Mouse (Mus musculus) liver, embryonic 11.5 days (tissue): ENCODE results near the gene Galnt18. TPM values are rescaled to one million over a fixed set of nuclear protein-coding genes. Genes with fewer than 3 reads are reported as not detected.

Experiments used
- ATAC-seq: fragments of 200-750 bp; cut with Nextera tagmentation; replicated peaks from 2 replicates; pipeline ENCODE4 v1.8.0; 2017; ENCODE audit warnings: moderate number of reproducible peaks, mild to moderate bottlenecking, moderate TSS enrichment, moderate library complexity; ENCODE audit not compliant: low FRiP score
- DNase-seq: peaks from one replicate; pipeline ENCODE4 v3.0.0-alpha.2; 2017; ENCODE audit warnings: low spot score
- H3K27ac ChIP-seq: fragments of 300-500 bp; sonication (generic); 2 replicates; pipeline ENCODE4 v1.5.1; 2014; ENCODE audit warnings: mild to moderate bottlenecking, low read depth, low read length, control low read depth
- H3K27me3 ChIP-seq: fragments of 300-500 bp; sonication (generic); replicated peaks from 2 replicates; pipeline ENCODE4 v1.6.1; 2014; ENCODE audit warnings: low read length, mixed read lengths; ENCODE audit not compliant: control insufficient read depth, insufficient read depth
- H3K36me3 ChIP-seq: fragments of 300-500 bp; sonication (generic); 2 replicates; pipeline ENCODE4 v1.6.1; 2014; ENCODE audit warnings: mild to moderate bottlenecking, low read length, moderate library complexity, mixed read lengths; ENCODE audit not compliant: control insufficient read depth, insufficient read depth
- H3K4me1 ChIP-seq: fragments of 300-500 bp; sonication (generic); replicated peaks from 2 replicates; pipeline ENCODE4 v1.6.1; 2014; ENCODE audit warnings: low read length, mixed read lengths; ENCODE audit not compliant: control insufficient read depth, insufficient read depth
- H3K4me2 ChIP-seq: fragments of 300-500 bp; sonication (generic); 2 replicates; pipeline ENCODE4 v1.6.1; 2014; ENCODE audit warnings: mild to moderate bottlenecking, control low read depth, moderate library complexity
- H3K4me3 ChIP-seq: fragments of 300-500 bp; sonication (generic); 2 replicates; pipeline ENCODE4 v1.5.1; 2014; ENCODE audit warnings: low read depth, low read length, control low read depth
- H3K9ac ChIP-seq: fragments of 300-500 bp; sonication (generic); 2 replicates; pipeline ENCODE4 v1.6.1; 2014; ENCODE audit warnings: low read depth, low read length, control low read depth
- H3K9me3 ChIP-seq: fragments of 300-500 bp; sonication (generic); 2 replicates; pipeline ENCODE4 v1.6.1; 2016; ENCODE audit warnings: low read length, inconsistent platforms, mixed read lengths; ENCODE audit not compliant: control insufficient read depth
- WGBS: fragments of 180-500 bp; shearing (Covaris S2); extraction: QIAGEN DNeasy Blood & Tissue Kit; methylation state at CpG from one replicate; pipeline ENCODE4 v1.1.7; 2014; 5-methylcytosine and 5-hydroxymethylcytosine counted together
- polyA plus RNA-seq: library from polyadenylated mRNA; unstranded; fragments of >200 nt; fragmentation: Nextera tagmentation; extraction: Ambion mirVana; gene quantifications from 2 replicates; pipeline ENCODE4 v1.2.1, GENCODE M21; 2014

Gene Galnt18
- polyA plus RNA-seq, 1 experiment from 2014 or later: 3.1 TPM

- no peaks in the 10 kb centered on the region for H3K27me3 ChIP-seq
- no peak overlapping the region for H3K4me3 ChIP-seq
- H3K36me3 ChIP-seq: no peaks in the 10 kb centered on the region
- no peaks in the 10 kb centered on the region; the same call in 1 of the 2 replicates for H3K4me1 ChIP-seq
- DNase-seq (no peak), ATAC-seq (no peak)
- H3K27ac ChIP-seq: no peak overlapping the region
- 65% methylated on average over 3 of the region's 3 CpGs for WGBS
- H3K4me2 ChIP-seq: no peak overlapping the region
- H3K9me3 ChIP-seq: no peaks in the 10 kb centered on the region
- H3K9ac ChIP-seq: no peak overlapping the region
Measured at GRCm38 (mm10) chr7:111713828-111714600, 65.8 kb downstream of the Galnt18 start.

GRCm38 (mm10) chr7:111712797-111713196 is 67.0 kb downstream of the Galnt18 start:
- Histone ChIP-seq H3K4me3 (no peak overlapping the region), H3K36me3 (no peaks in the 10 kb centered on the region), H3K27me3 (no peaks in the 10 kb centered on the region), H3K9ac (no peak overlapping the region), H3K9me3 (no peaks in the 10 kb centered on the region), H3K4me2 (no peak overlapping the region), H3K4me1 (no peaks in the 10 kb centered on the region; the same call in 1 of the 2 replicates), H3K27ac (no peak overlapping the region)
- ATAC-seq (no peak), DNase-seq (no peak)
- WGBS: 65% methylated on average over 4 of the region's 4 CpGs

DNA sequence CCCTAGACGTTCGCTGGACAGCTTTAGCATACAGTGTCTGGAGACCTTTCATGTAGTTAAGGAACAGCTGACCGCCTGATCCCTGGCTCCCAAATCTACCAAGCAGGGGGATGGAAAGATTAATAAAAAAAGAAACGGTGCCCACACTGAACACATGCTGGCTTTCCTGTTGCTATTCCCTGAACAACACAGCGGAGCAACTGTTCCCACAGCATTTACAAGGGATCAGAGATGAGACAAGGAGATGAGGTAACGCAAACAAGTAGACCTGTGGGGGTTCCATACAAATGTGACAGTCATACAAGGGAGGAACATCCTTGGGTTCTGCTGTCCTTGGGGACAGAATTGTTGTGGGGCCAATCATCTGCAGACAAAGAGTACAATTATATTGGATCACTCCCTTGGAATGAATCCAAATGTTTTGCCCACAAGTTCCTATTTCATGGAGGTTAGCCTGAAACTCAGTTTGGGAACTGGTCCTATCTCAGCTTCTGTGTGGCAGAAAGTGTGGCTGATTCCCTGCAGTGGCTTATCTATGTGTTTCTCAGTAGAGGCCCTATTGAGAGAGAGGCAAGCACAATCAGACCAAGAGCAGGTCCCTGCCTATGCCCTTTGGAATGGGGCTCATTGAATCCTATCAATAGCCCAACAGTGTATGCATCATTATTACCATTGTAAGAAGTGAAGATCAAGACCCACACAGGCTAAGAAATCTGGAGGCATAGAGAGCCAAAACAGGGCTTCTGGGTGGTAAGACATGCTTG is 68.5 kb downstream of the Galnt18 start:
- no peak overlapping the region for H3K4me2 ChIP-seq
- no peak overlapping the region for H3K27ac ChIP-seq
- H3K9me3 ChIP-seq: no peaks in the 10 kb centered on the region
- no peaks in the 10 kb centered on the region for H3K27me3 ChIP-seq
- no peak overlapping the region for H3K9ac ChIP-seq
- no peaks in the 10 kb centered on the region for H3K36me3 ChIP-seq
- no peak for DNase-seq
- 86% methylated on average over 6 of the region's 6 CpGs for WGBS
- ATAC-seq: no peak
- no peak overlapping the region for H3K4me3 ChIP-seq
- no peaks in the 10 kb centered on the region; the same call in 1 of the 2 replicates for H3K4me1 ChIP-seq

DNA sequence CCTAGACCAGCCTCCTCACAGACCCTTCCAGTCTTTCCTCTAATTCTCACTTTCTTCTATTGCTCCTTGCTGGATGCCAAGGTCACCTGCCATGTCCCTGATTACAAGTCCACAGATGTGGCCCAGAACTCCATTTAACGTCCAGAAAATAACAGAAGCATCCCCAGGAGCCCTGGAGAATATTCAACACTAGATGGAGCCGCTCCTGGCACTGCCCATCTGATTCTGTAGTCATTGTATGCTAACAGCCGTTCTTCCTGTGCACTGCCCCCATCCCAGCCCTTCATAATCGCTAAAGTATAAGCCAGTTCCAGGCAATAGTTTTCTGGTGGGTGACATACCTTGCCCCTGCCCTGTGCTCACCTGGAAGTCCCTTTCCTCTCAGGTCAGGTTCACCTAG is 69.5 kb downstream of the Galnt18 start:
- Histone ChIP-seq H3K4me1 (no peaks in the 10 kb centered on the region; the same call in 1 of the 2 replicates), H3K9me3 (no peaks in the 10 kb centered on the region), H3K9ac (no peak overlapping the region), H3K27me3 (no peaks in the 10 kb centered on the region), H3K4me3 (no peak overlapping the region), H3K4me2 (no peak overlapping the region), H3K27ac (no peak overlapping the region), H3K36me3 (no peaks in the 10 kb centered on the region)
- ATAC-seq: no peak
- WGBS: 39% methylated on average over 4 of the region's 4 CpGs
- DNase-seq: no peak

GRCm38 (mm10) chr7:111708563-111708962 is 71.2 kb downstream of the Galnt18 start:
- no peak for ATAC-seq
- H3K4me3 ChIP-seq: no peak overlapping the region
- no peaks in the 10 kb centered on the region; the same call in 1 of the 2 replicates for H3K27me3 ChIP-seq
- H3K27ac ChIP-seq: no peak overlapping the region
- no peak overlapping the region for H3K9ac ChIP-seq
- no peaks in the 10 kb centered on the region for H3K36me3 ChIP-seq
- H3K9me3 ChIP-seq: no peaks in the 10 kb centered on the region
- DNase-seq: no peak
- no peak overlapping the region for H3K4me2 ChIP-seq
- 53% methylated on average over 1 of the region's 1 CpGs for WGBS
- H3K4me1 ChIP-seq: no peaks in the 10 kb centered on the region

DNA sequence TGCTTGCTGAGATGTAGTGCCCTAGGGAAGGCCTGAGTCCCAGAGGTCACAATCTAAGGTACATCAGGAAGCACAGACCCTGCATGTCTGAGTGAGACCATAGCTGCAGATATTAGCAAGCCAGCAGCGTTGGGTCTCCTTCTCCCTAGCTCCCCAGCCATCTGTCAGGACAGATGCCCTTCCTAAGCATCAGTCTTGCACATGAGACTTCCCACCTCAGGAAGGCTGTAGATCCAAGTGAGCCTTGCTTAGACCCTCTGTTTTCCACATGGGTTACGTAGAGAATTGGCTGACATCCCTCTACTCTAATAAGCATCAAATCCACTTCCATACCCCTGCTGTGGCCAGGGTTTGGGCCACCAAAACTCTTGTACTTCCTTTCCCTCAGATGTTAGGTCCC is 76.8 kb downstream of the Galnt18 start:
- Histone ChIP-seq H3K27ac (no peak overlapping the region), H3K36me3 (no peaks in the 10 kb centered on the region), H3K27me3 (no peaks in the 10 kb centered on the region; the same call in 1 of the 2 replicates), H3K4me2 (no peak overlapping the region), H3K9ac (no peak overlapping the region), H3K4me3 (no peak overlapping the region), H3K4me1 (no peaks in the 10 kb centered on the region), H3K9me3 (no peaks in the 10 kb centered on the region)
- DNase-seq (no peak), ATAC-seq (no peak)
- 82% methylated on average over 2 of the region's 2 CpGs for WGBS

- no peaks in the 10 kb centered on the region for H3K9me3 ChIP-seq
- no peaks in the 10 kb centered on the region; the same call in 1 of the 2 replicates for H3K27me3 ChIP-seq
- no peaks in the 10 kb centered on the region for H3K4me1 ChIP-seq
- DNase-seq (no peak), ATAC-seq (no peak)
- H3K4me3 ChIP-seq: no peak overlapping the region
- H3K4me2 ChIP-seq: no peak overlapping the region
- H3K27ac ChIP-seq: no peak overlapping the region
- no peaks in the 10 kb centered on the region for H3K36me3 ChIP-seq
- no peak overlapping the region for H3K9ac ChIP-seq
Measured at GRCm38 (mm10) chr7:111701788-111702187, 78.0 kb downstream of the Galnt18 start.

- WGBS: 73% methylated on average over 3 of the region's 3 CpGs
- ATAC-seq: no peak
Measured at GRCm38 (mm10) chr7:111699446-111699845, 80.3 kb downstream of the Galnt18 start.

More at GRCm38 (mm10) chr7:111699446-111699845, 80.3 kb downstream of the Galnt18 start:
- H3K4me2 ChIP-seq: no peak overlapping the region
- no peaks in the 10 kb centered on the region for H3K9me3 ChIP-seq
- H3K36me3 ChIP-seq: no peaks in the 10 kb centered on the region
- no peaks in the 10 kb centered on the region for H3K27me3 ChIP-seq
- H3K4me3 ChIP-seq: no peak overlapping the region
- no peak overlapping the region for H3K27ac ChIP-seq
- no peak for DNase-seq
- H3K9ac ChIP-seq: no peak overlapping the region
- no peaks in the 10 kb centered on the region for H3K4me1 ChIP-seq
